Mouse (Mus musculus): ENCODE data around the gene Fbxw7. TPM values are rescaled to one million over a fixed set of nuclear protein-coding genes. Genes with fewer than 3 reads are reported as not detected.

Fbxw7 gene
- total RNA-seq, 1 experiment from 2014 or later = 22.4 TPM

Other genes starting within 250 kb of the Fbxw7 start
- gene Arfip1, start 232.6 kb upstream of the Fbxw7 start, total RNA-seq (2017) = 48.4 and 53.3 TPM in 2 replicates
- not detected in 2 replicates for gene Tigd4, start 221.7 kb upstream of the Fbxw7 start, total RNA-seq (2017)
- 8.0 and 18.7 TPM in 2 replicates for gene Tmem154, start 149.1 kb upstream of the Fbxw7 start, total RNA-seq (2017)

Data from hematopoietic stem cell, adult 5-6 weeks (primary cell).